Mouse (Mus musculus) myocyte (in vitro differentiated cells): ENCODE data around the gene Prcd.

ENCODE experiments used
- CEBPB ChIP-seq: IDR thresholded peaks from 2 replicates; pipeline ENCODE4 v1.6.1; 2011; ENCODE audit warnings: mild to moderate bottlenecking, moderate library complexity; ENCODE audit not compliant: poor library complexity, insufficient read depth, severe bottlenecking
- E2F4 ChIP-seq: IDR thresholded peaks from one replicate; pipeline ENCODE4 v1.6.1; 2011; ENCODE audit warnings: mild to moderate bottlenecking, control low read depth, moderate library complexity; ENCODE audit not compliant: insufficient read depth
- MAX ChIP-seq: IDR thresholded peaks from one replicate; pipeline ENCODE4 v1.6.1; 2011; ENCODE audit warnings: low read depth, mild to moderate bottlenecking, control low read depth
- MYOG ChIP-seq, 3 experiments: IDR thresholded peaks; one replicate each; pipeline ENCODE4 v1.6.1; 2011; ENCODE audit warnings: control low read depth in 2 of 3, low read depth in 2 of 3, mild to moderate bottlenecking in 2 of 3; ENCODE audit not compliant: insufficient read length in 2 of 3, control insufficient read depth in 1 of 3, insufficient read depth in 1 of 3
- POLR2A ChIP-seq: IDR thresholded peaks from one replicate; pipeline ENCODE4 v1.6.1; 2011; ENCODE audit warnings: low read depth, mild to moderate bottlenecking, control low read depth, moderate library complexity; ENCODE audit not compliant: insufficient read length
- POLR2AphosphoS2 ChIP-seq: IDR thresholded peaks from one replicate; pipeline ENCODE4 v1.6.1; 2011; ENCODE audit warnings: low read depth, control low read depth; ENCODE audit not compliant: insufficient read length
- TCF3 ChIP-seq: IDR thresholded peaks from one replicate; pipeline ENCODE4 v1.6.1; 2011; ENCODE audit warnings: low read depth, control low read depth; ENCODE audit not compliant: insufficient read length
- USF1 ChIP-seq: IDR thresholded peaks from one replicate; pipeline ENCODE4 v1.6.1; 2011; ENCODE audit warnings: low read depth, mild to moderate bottlenecking, control low read depth, moderate library complexity

GRCm38 (mm10) chr11:116697521-116697920 lies 44.2 kb downstream of the Prcd start:
- TF ChIP-seq E2F4 (no peak), MAX (no peak), POLR2A (no peak), POLR2AphosphoS2 (no peak), MYOG (IDR thresholded peaks at IDR 0.05; ENCODE audit: control insufficient read depth in 1 of 3, insufficient read depth in 1 of 3, insufficient read length in 2 of 3, low read depth in 2 of 3) (no peak), CEBPB (no peak), USF1 (no peak), TCF3 (no peak)
